Mouse (Mus musculus) heart, postnatal 0 days (tissue): ENCODE results near the gene Crcp.

ENCODE experiments used
- CTCF ChIP-seq: IDR thresholded peaks from 2 replicates; pipeline ENCODE4 v1.5.1; 2016; ENCODE audit warnings: antibody characterized with exemption, control low read depth, low read depth
- EP300 ChIP-seq: IDR thresholded peaks from 2 replicates; pipeline ENCODE4 v1.6.1; 2016; ENCODE audit warnings: antibody characterized with exemption, low read depth

DNA sequence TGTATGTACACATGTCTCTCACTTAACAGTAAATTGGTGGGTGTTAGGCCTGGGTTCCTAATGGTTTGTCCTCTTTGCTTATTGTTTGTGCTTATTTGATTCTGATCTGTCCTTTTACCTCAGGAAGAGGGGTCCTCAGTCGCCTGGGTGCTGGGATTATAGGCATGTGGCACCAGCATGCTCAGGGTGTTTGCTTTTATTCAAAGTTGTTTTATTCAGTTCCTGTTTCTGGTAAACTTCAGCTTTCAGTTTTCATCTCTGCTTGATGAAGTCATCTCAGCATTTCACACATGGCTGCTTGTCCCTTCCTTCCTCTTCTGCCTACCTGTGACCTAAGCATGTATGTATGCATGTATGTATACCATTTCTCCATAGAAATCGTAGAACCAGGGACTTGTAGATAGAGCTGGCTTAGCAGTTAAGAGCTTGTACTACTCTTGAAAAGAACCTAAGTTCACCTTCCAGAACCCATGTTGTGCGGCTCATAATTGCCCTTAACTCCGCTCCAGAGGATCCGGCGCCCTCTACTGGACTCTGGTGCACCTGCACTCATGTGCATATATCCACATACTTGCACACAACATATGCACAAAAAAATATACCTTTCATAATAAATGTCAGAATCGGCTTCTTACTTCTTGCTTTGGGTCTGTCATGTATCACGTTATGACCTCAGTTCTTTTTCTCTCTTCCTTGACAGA is 52.2 kb downstream of the Crcp start:
- no peak for TF ChIP-seq CTCF
- no peak for TF ChIP-seq EP300
